Mouse (Mus musculus): ENCODE results near the gene Uqcrh. TPM values are rescaled to one million over a fixed set of nuclear protein-coding genes. Genes with fewer than 3 reads are reported as not detected.

Uqcrh gene
- total RNA-seq (2021) = 100 to 1,000 TPM; 565 to 864 TPM
- long read RNA-seq, experiment 1, transcript Uqcrh-202 (4 exons, 547 nt) = major isoform, 49 of 57 reads
- long read RNA-seq, experiment 1, partial matches to known transcripts = 0 of 57 reads
- long read RNA-seq, experiment 1, other reads (novel, unspliced or antisense) = 6 of 57 reads
- long read RNA-seq, experiment 2, transcript Uqcrh-202 (4 exons, 547 nt) = major isoform, 176 of 203 reads
- long read RNA-seq, experiment 2, partial matches to known transcripts = 7 of 203 reads
- long read RNA-seq, experiment 2, other reads (novel, unspliced or antisense) = 12 of 203 reads

- peak; percentile 94 for DNase-seq (ENCODE audit: low spot score in 2 of 2)
Observed at GRCm38 (mm10) chr4:116074861-116075620, at the start of gene Uqcrh, which contains the start of gene Lrrc41. Gene Uqcrh, minus strand, starts transcription at chr4:116075071. Gene Lrrc41, plus strand, starts transcription at chr4:116075269.

DNA sequence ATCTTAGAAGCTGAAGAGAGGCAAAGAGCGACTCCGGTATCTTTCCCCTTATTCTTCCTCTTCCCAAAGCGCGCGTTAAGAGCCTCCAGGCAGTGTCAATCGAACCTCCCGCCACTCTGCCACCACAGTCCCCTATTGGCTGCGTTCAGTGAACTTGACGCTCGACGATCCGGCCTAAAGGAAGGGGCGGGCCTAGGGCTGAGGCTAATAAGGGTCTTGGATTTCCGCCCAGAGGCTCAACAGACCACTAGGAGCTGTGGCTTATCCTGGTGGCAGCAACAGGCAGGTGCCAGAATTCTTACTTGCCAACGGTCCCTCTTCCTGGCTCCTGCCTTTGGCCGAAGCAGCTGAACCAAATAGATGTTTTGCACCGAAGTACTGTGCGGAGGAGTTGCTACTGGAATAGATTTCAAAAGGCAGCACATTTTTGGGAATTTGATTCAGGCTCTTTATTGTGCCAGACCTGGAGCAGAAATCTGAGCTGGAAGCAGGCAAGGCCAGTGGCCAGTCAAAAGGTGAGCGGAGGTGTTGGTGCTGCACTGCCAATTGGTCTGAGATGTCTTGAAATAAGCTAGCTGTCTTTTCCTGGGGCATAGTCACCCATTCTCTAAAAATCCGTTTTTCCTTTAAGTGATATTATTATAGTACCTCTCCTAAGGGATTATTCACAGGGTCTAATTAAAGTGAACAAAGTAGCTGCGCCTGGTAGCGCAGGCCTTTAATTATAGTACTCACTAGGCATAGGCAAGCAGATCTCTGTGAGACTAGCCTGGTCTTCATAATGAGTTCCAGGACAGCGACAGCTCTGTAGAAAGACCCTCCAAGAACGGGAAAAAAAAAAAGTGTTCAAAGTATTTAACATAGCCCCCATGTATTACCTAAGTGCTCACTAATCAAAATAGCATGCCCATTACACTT lies 49.0 kb upstream of the Uqcrh start, which contains the start of the genes Rad54l and Pomgnt1:
Rad54l (minus strand) TSS at position 89 of the 918 bp plus-strand sequence.
Pomgnt1 (plus strand) TSS at position 239 of the 918 bp plus-strand sequence.
- peak; percentile 65 to 66 for DNase-seq (ENCODE audit: low spot score in 2 of 2)

- DNase-seq (ENCODE audit: low spot score in 2 of 2) = no peak
Observed at GRCm38 (mm10) chr4:116122762-116123161, 47.9 kb upstream of the Uqcrh start.

GRCm38 (mm10) chr4:116111486-116111885 lies 36.6 kb upstream of the Uqcrh start:
- DNase-seq (ENCODE audit: low spot score in 2 of 2) = no peak

GRCm38 (mm10) chr4:116110695-116111094 lies 35.8 kb upstream of the Uqcrh start:
- DNase-seq (ENCODE audit: low spot score in 2 of 2) = no peak

GRCm38 (mm10) chr4:116105278-116105677 lies 30.4 kb upstream of the Uqcrh start:
- no peak for DNase-seq (ENCODE audit: low spot score in 2 of 2)

GRCm38 (mm10) chr4:116100959-116101358 lies 26.1 kb upstream of the Uqcrh start:
- no peak for DNase-seq (ENCODE audit: low spot score in 2 of 2)

DNA sequence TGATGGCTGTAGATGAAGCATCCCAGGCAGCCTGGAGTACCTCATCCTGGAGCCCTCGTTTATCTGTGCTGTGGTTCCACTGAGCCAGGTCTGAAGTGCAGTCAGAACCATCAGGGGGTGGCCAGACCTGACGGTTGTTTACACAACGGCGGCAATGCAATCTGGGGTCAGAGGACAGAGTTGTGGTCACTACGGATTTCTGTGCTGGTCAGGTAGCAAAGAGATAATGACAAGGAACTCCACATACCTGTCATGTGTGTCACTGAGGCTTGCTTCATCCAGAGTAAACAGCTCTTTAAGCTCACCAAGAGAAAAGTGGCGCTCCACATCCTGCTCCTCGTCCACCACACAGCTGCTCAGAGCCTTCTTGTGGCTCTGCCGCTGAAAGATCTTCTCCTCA lies 22.3 kb upstream of the Uqcrh start:
- DNase-seq (ENCODE audit: low spot score in 2 of 2) = no peak

- no peak for DNase-seq (ENCODE audit: low spot score in 2 of 2)
Observed at GRCm38 (mm10) chr4:116096291-116096690, 21.4 kb upstream of the Uqcrh start.

DNA sequence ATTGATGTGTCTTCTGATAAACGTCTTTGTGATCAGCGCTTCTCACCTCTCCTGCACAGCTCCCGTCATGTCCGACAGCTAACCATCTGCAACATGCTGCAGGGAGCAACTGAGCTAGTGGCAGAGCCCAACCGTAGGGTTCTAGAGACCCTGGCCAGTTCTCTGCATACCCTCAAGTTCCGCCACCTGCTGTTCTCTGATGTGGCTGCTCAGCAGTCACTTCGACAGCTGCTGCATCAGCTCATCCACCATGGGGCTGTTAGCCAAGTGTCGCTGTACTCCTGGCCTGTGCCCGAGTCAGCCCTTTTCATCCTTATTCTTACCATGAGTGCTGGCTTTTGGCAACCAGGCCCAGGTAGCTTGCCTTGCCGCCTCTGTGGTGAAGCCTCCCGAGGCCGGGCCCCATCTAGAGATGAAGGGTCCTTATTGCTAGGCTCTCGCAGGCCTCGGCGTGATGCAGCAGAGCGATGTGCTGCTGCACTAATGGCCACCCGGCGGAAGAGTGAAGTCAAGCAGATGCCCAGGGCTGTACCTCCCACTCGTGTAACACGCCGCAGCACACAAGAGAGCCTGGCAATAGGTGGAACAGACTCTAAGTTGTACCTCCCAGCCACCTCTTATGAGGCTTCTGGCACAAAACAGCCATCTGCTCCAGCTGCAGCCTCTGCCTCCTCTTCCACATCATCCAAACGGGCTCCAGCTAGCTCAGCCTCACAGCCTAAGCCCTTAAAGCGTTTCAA lies 13.8 kb upstream of the Uqcrh start:
- no peak for DNase-seq (ENCODE audit: low spot score in 2 of 2)

DNA sequence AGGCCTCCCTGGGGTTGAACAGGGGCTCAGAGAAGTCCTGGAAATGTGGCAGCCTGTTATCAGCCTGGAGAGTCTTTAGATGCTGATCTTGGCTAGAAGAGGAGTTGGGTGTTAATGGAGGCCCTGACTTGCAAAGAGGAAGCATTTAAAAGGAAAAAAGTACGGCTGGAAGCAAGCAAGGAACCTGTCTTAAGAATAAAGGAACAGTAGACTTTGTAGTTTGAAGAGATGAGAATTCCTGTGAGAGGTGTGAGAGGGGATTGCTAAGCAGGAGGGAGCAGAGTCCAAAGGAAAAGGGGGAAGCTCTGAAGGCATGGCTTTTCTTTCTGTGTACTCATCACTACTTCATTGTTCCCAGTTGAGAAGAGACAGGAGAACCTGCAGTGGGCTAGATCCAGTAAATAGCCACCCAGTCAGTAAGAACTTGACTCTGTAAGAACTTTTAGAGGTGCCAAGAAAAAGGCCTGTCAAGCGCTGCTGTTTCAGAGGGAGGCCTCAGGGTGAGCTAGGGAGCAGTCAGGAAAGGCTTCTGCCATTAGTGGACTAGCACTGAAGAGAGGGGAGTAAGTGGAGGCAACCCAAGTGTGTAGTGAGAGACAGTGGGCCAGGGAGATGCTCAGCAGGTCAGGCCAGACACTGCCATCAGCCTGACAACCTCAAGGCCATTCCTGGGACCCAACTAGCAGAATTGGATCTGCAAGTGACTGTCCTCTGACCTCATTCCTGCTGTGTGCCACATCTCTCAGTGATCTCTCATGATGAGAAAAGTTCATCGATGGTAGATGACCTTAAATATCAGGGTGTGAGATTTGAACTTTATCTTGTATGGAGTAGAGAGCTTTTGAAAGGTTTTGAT lies 2.6 kb upstream of the Uqcrh start:
- peak in 1 of 2 experiments; percentile 13 for DNase-seq (ENCODE audit: low spot score in 2 of 2)

DNA sequence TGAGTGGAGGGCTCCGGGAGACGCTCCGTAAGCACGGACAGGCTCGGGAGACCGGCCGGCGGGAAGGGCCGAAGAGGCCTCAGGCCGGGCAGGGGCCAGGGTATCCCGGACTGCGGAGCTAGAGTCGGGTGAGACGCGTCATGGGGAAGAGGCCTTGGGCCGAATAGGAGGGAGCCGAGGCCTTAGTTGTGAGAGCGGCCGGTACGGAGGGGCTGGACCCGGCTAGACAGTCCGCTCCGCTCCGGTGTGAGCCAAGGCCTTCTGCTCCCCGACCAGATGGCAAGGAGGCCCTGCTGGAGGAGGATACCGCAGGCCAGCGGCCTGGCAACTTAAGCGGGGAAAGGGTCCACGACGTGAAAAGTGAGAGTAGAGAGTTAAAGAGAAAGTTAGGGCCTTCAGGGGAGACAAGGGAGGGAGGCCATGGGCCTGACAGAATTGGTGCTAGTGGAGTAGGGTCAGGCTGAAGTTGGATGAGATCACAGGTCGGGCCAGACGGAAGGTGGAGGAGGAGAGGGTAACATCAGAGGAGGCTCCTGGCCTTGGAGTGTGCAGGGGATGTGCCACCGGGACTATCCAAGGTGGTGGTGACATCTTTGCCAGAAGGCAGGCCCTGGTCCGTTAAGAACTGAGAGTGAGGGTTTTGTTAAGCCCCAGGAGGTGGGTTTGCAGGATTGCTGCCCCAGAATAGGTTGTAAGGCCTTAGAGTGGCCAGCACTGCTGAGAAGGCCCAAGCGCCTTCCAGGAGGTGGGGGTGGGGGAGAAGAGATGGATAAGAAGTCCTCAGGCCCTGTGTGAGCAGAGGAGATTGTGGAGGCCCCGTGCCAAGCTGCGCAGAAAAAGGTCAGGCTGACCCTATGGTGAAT lies 1.7 kb upstream of the Uqcrh start:
- DNase-seq (ENCODE audit: low spot score in 2 of 2) = peak; percentile 47 to 59

DNA sequence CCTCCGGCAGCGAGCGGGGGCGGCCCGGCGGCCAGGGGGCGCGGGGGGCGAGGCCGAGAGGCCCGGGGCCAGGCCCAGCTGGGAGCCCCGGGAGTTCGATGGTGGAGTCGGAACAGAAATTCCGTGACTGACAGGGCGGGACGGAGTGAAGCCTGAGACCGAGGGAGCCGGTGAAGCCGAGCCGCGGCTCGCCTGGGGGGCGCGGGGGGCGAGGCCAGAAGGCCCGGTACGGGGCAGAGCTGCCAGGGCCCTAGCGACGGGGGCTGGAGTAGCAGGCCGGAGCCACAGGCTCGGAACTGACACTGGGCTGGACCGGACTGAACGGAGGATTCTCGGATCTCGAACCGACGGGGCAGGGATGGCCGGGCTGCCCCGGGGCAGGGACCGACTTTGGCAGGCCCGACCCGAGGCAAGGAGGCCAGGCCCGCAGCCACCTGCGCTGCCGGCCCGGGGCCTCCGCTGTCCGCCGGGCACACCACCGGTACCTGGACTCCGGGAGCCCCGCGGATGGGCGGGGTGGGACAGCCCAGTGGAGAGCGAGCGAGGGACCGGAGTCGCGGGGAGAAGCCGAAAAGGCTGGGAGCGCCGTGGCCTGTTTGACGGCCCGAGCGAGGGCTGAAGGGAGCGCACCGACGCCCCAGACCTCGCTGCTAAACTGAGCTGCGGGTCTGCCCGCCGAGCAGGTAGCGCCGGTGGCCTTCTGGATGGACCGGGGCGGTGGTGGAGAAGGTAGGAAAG lies 929 bp upstream of the Uqcrh start:
- DNase-seq (ENCODE audit: low spot score in 2 of 2) = peak; percentile 71

DNA sequence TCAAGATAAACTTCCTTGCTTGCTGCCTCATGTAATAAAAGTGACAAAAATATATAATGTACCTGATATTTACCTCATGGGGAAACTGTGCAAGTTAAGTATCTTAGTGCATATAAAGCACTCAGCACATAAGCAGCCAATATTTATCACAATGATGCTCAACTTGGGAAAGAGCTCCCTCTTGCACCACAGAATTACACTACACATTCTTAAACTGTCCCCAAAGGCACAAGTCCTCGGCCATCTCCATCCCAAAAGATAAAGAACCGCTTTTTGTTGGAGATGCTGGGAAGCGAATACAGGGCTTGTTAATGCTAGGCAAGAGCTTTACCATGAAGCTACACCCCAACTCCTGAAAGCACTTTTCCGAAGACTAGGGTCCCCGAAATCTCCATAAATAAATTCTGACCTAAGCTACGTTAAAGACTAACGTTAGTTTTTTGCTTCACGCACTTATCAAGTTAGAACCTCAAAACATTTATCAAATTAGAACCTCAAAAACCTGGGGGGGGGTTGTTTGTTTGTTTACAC lies 661 bp downstream of the Uqcrh start:
- no peak for DNase-seq (ENCODE audit: low spot score in 2 of 2)

DNA sequence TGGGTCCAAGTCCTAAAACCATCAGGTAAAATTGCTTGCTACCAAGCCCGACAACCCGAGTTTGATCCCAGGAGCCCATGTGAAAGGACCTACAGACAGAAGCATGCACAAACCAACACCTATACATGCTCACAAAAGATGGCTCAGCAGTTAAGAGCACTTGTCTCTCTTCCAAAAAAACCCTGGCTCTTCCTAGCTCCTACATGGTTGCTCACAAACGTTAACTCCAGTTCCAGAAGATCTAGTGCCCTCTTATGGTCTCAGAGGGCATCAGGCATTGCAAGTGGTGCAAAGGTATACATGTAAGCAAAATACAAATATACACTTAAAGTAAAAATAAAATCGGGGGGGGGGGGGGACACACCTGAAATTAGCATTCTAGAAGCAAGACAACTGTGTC lies 1.7 kb downstream of the Uqcrh start:
- no peak for DNase-seq (ENCODE audit: low spot score in 2 of 2)

DNA sequence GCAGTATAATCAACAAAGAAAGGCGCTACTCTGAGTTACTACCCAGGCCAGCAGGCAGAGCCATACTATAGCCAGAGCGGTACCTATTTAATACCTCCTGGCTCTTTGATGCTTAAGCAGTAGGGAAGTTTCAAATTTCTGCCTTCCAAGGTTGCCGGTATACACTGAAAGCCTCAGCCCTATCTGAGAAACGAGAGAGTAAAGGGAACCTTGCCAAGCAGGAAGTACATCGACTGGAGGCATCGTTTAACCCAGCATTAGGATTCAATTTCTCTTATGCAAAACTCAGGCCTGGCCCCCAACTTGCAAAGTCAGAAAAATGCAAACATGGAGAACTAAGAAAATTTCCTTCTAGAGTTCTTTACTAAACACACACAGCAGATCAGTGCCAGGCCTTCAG lies 4.8 kb downstream of the Uqcrh start:
- DNase-seq (ENCODE audit: low spot score in 2 of 2) = no peak

DNA sequence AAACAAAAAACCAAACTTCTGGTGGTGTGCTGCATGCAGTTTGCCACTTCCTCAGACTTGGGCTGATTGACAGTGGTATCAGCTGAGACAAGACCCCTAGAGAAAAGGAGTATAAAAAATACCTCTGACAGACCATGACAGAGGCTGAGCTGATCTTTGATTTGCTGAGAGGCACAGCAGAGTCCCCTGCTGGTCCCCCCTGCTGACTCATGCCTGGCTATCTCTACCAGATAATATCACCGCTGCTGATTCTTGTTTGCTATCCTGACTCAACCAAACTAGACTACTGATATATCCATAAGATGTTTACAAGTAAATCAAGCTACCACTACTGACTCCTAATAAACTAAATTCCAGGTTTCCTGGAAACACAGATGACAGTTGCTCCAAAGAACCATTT lies 11.0 kb downstream of the Uqcrh start:
- no peak for DNase-seq (ENCODE audit: low spot score in 2 of 2)

All from adrenal gland, adult 18-20 months (tissue).